Mouse (Mus musculus) cerebellum, adult 9-10 months (tissue): ENCODE data around the gene Tns1.

ENCODE experiments used
- DNase-seq: peaks from one replicate; pipeline ENCODE4 v3.0.0; 2022

Gene Tns1

DNA sequence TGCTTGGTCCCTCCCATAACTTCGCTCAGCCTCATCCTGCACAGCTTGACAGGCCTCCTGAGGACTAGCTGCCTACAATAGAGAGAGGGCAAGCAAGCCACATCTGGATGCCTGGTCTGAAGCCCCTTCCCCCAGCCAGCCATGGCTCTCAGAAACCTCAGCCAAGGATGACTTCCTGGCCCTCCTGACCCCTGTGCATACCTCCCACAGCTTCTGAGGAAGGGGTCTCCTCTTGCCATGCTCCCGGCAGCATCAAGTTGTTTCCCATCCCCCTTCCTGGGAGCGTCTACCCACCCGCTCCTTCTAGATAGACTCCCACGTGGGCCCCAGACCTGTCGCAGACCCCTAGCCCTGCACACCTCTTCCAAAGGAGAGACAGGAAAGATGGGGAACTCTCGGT is 33.9 kb downstream of the Tns1 start:
- DNase-seq, result no peak

GRCm38 (mm10) chr1:74088569-74088968 is 35.7 kb downstream of the Tns1 start:
- no peak for DNase-seq

GRCm38 (mm10) chr1:74085566-74085965 is 38.7 kb downstream of the Tns1 start:
- DNase-seq, result no peak

DNA sequence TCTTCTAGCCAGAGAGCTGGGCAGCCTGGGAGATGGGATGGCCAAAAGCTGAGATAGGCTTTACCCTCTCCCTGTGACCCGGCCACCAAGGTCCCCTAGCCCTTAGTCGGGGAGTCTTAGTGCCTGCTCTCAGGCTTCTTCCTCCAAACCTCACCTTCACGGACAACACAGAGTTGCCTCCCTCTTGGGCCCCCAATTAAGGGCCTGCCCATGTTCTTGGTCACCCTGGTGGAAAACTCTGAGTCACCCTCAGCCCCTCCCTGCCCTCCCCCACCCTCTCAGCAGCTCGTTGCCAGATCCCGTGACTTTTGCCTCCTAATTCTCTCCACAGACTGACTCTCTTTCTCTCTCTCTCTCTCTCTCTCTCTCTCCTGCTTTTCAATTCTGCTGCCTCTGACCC is 39.5 kb downstream of the Tns1 start:
- DNase-seq, result no peak

DNA sequence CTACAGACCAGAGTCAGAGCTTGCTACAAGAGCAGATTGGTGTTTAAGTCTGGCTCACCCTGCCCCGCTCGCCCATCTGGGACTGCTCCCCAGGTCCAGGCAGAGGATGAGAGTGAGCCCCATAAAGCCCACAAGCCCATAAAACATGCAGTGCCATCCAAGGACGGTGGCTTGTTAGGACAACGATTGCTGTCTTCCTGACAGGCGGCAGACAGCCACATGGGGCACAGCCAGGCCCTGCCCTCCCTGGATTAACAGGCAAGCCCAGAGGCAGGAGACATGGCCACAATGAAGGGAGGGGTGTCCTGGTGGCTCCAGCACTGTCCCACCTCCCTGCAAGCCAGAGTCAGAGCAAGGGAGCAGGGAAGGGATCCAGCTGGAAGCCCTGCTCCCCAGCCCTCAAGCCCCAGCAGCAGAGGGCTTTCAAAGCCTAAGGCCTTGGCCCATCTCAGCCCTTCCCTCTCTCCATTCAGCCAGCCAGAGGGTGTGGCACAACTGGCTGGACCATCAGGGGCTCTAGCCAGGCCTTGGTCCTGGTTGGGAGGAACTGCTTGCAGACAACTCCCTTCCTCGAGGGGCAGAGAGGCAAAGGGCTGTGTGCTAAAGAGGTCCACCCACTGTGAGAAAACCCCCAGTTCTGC is 40.1 kb downstream of the Tns1 start:
- DNase-seq, result no peak

- DNase-seq, result no peak
Observed at GRCm38 (mm10) chr1:74082841-74083463, 41.3 kb downstream of the Tns1 start.

DNA sequence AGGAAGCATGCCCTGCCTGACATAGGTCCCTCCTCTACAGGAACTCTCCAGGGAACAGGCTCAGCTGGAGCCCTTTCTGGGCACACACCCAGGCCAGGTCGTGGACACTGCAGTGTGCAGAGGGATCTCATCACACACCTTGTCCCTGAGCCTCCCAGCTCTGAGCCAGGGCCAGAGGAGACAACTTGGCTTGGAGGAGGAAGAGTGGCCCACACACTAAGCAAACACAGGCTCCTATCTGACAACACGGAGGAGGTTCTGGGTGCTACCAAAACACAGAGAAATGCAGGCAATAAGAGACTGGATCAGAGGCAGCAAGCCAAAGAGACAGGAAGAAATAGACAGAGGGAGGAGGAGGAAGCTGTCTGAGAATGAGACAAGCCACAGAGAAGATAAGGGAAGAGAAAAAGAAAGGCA is 42.7 kb downstream of the Tns1 start:
- DNase-seq, result no peak

DNA sequence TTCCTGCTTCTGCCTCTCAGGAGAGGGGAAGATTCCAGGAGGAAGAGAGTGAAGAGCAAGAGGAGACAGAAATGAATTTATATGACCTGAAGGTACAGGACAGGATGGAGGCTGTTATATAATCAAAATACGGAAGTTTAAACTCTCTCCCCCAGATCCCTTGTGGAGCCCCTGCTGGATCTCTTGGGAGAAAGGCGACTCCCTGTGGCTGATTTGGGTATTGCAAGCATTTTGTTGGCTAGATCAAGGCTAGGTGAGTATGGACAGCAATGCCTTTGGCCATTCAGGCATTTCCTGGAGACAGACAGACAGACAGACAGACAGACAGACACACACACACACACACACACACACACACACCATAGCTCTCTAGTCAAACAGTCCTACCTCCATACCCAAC is 46.9 kb downstream of the Tns1 start:
- DNase-seq, result peak; percentile 43

- DNase-seq, result no peak
Observed at GRCm38 (mm10) chr1:74076230-74076629, 48.0 kb downstream of the Tns1 start.

DNA sequence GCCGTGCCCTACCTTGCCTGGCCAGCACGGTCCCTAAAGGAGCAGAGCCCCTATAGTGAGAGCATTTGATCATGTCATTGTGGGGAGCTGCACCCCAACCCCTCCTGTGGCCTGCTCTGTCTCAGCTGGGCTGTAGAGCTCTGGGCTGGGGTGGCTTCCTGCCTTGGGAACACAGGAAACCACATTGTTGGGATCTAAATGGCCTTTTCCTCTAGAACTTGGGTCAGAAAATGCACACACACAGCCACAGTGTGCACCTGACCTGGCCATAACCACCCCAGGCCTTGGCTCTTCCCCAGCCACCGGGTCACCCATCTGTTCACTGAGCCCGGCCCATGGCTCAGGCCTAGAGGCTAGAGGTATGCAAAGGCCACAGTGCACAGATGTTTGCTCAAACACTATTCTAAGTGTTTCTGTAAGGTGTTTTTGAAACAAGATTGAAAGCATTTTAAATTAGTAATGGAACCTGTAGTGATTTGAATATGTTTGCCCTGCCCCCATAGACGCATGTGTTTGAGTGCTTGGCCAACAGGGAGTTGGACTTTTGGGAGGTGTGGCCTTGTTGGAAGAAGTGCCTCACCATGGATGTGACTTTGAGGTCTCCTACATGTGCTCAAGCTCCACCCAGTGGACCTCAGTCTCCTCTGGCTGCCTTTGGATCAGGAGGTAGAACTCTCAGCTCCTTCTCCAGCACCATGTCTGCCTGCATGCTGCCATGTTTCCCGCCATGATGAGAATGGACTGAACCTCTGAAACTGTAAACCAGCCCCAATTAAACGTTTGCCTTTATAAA is 49.4 kb downstream of the Tns1 start:
- DNase-seq, result peak; percentile 32

- DNase-seq, result no peak
Observed at GRCm38 (mm10) chr1:74073791-74074190, 50.5 kb downstream of the Tns1 start.

GRCm38 (mm10) chr1:74070745-74071144 is 53.5 kb downstream of the Tns1 start:
- DNase-seq, result no peak

GRCm38 (mm10) chr1:74070001-74070551 is 54.2 kb downstream of the Tns1 start:
- no peak for DNase-seq

GRCm38 (mm10) chr1:74069085-74069835 is 55.0 kb downstream of the Tns1 start:
- no peak for DNase-seq

DNA sequence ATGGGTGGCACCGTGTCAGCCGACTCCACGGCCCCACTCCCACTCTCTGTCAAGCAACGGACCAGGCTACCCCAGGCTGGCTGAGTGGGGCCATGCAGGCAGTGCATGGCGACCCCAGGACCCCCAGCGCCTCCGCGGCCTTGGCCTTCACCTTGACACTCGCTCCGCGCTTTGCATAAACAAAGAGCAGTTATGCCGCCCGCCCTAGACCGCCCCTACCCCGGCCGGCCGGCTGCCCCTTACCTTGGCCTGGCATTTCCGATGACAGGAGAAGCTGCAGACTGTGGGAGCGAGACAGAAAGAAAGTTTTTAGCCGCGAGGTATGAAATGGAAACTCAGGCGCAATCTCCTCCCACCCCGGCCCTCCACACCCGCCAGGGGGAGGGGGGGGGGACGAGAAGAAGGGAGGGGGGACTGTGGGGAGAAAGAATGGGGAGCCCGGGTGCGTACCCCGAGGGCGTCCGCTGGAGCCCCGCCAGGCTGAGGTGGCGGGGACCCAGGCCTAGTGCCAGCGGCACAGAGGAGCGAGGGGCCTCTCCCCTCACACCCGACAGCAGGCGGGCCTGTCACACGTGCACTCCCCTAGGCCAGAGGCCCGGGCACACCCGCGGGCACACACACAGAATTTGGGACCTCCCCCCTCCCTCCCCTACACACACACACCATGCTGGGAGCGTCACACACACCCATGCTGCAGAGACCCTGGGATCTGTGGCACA is 55.7 kb downstream of the Tns1 start:
- no peak for DNase-seq

DNA sequence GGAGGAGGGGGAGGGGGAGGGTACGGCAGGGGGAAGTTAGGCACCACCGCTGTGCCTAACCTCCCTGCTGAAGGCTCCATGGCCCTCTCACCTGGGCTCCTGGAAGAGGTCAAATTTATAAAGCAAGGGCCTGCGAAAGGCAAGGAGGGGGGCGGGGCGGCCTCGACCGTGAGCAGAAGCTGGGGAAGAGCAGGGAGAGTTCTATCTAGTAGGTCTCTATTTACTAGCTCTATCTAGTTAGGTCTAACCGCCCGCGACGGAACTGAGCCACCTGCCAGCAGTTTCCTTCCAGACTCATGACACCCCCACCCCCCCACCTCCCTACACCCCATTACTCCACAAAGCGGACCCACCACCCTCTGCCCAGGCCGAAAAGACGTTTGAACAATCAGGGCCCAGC is 56.4 kb downstream of the Tns1 start:
- DNase-seq, result no peak

DNA sequence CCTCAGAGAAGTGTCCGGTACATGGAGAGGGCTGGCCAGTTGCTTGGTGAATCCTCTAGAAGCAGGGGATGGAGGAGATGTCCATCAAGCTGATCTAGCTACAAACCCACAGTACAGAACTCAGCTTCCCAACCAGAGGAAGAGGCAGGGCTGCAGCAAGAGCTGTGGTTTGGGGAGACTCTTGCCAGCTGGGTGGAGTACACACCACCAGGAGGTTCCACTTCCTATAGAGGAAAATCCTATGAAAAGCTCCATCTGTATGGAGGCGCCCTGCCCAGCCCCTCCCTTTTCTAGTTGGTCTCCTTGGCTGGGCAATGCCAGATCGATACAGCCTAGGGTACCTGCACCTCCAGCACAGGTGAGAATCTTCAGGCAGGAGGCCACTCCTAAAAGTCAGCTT is 57.7 kb downstream of the Tns1 start:
- no peak for DNase-seq

DNA sequence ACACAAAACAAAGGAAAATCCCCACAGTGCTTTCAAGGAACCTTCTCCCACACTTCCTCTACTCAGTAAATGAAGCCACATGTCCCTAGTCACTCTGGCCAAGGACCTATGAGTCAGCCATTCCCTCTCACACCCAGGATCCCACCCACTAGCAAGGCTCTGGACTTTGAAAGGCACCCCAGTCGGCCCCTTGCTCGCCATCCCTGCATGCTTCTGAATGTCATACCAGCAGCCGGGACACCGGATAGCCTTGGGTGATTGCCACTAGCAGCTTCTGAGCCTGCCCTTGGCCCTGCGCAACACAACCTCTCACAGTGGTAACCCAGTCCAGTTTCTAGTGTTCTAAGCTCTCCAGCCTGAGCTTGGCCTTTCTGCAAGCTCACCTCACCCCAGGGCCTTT is 58.2 kb downstream of the Tns1 start:
- no peak for DNase-seq

- no peak for DNase-seq
Observed at GRCm38 (mm10) chr1:74060046-74060445, 64.2 kb downstream of the Tns1 start.

DNA sequence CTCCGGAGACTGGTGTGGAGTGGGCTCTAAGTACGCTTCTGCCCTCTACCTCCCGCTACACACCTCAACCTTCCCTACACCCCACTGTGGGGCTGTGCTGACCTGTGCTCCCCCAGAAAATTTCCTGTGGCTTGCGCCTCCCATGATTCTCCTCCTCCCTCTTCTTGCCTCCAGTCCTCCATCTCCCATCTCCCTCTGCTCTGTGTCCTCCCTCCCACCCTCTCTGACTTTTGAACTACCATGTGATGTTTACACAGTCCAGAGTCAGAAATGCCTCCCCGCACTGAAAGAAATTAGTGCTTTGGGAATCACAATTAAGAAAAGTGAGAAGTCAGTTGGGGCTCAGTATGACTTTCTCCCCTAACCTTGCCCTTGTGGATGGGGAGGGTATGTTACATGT is 64.7 kb downstream of the Tns1 start:
- no peak for DNase-seq

DNA sequence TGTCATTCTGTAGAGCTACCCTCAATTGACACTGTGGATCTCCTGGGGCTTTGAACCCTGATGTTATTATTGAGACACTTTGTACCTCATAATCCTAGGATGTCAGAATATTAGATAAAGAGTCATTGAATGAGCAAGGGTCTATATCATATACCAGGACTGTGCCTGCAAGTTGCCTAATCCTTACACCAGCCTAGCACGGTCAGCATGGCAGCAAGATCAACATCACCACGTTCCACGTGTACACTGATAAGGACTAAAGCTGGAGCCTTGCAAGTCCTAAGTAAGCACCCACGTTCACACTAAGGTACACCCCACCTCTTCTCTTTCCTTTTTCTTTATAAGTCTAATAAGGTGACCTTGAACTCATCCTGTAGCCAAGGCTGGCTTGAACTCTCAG is 65.5 kb downstream of the Tns1 start:
- DNase-seq, result no peak

DNA sequence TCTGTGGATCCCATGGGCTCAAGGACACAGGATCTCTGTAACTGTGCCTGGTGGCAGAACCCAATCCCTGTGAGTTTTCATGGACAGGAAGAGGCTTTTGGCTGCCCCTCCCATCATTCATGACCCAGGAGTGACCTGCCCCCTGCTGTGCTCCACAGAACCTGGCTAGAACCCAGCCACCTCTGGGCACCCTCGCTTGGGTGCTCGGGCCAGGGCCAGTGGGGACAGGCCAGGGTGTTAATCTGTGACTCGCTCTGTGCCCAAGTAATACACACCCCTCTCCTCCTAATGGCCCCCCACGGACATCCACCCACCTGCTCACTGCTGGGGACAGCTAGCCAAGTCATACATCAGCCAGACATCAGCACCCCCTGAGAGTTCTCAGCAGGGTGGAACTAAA is 65.9 kb downstream of the Tns1 start:
- no peak for DNase-seq

DNA sequence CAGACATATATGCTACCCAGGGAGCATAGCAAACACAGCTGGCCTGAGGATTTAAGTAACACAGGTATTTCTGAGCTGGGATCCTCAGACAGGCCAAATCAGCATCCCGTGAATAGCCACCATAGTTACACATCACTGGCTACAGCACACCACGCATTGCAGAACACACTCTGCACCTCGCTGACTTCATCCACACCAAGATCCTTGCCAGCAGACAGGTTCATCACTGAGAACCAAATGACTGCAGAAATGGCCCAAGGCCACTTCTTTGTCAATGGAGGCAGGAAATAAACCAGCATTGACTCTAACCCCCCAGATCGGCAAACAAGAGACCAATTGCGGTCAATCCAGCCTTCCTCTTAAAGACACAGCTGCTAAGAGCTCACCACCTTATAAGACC is 66.7 kb downstream of the Tns1 start:
- DNase-seq, result no peak
